Mouse (Mus musculus): ENCODE measurements around the gene 2210407C18Rik. TPM values are rescaled to one million over a fixed set of nuclear protein-coding genes. Genes with fewer than 3 reads are reported as not detected.

2210407C18Rik gene
- total RNA-seq, 4 experiments from 2014 or later: not detected

DNA sequence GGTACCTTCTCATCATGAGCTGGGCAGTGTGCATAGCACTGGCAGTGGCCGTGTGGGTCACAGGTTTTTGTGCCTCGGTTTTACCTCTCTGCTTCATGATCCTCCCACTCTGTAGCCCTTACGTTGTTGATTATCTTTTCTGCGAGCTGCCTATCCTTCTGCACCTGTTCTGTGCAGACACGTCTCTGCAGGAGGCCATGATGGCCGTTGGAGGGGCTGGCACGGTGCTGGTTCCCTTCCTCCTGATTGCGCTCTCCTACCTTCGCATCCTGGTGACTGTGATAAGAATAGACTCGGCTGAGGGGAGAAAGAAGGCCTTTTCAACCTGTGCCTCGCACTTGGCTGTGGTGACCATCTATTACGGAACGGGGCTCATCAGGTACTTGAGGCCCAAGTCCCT lies 18.0 kb downstream of the 2210407C18Rik start:
- DNase-seq: no peak

DNA sequence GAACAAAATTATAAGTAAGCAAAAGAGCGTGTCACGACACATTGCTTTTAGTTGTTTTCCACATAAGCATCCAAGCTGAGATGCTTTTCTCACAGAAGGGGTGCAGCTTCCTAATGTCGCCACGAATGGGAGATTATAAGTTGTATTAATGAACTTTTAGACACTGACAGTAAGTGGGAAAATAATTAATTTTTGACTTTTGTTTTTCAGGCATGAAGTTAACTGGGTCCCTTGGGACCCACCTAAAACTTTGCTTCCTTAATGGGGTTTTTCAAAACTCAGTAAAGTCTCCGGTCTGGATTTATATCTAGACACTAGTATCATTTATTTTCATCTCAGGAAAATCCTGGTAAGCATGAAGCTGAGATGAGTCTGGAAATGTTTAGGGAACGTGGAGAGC lies 21.1 kb downstream of the 2210407C18Rik start, which contains the start of gene Olfr324:
Gene Olfr324 (plus strand): TSS at position 301 of the 400 bp plus-strand sequence.
- no peak for DNase-seq

DNA sequence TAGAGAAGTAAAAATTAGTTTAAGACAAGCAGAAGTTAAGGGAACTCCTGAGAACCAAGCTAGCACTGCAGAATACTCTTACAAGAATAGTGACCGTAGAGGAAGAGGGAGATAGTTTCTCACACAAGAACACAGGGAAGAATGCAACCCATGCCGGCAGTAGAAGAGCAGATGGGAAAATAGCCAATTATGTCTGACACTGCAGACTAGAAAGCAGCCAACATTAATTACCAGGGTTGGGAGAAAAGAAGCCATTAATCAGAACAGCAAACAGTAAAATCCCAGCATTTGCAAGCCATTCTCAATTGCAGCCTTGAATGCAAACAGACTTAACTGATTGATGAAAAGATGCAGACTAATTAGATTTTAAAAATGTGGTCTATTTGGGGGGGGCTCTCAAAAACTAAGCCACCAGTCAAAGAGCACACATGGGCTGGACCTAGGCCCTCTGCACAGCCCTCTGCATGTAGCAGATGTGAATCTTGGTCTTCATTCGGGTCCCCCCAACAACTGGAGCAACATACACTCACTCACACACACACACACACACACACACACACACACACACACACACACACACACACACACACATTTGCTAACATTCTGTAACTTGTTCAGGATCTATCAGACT lies 27.1 kb downstream of the 2210407C18Rik start:
- no peak for DNase-seq

DNA sequence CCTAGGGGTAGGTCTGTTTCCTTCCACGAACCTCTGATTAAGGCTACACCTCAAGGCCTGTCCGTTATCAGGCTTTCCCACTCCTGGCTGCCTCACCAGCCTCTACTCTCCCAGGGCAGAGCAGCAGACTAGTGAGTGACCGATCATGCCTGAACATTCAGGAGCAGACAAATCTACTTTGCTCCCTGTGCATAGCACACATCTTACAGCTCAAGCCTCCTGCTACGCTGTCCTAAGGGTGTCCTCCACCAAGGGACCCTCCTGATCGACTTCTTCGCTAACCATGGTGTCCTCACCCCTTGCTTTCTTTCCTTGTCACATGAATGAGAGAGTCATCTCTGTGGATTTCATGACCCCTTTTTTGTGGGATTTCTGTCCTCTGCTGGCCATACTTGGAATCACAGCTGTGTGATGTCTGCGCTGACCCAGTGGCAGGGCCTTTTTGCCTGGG lies 28.0 kb downstream of the 2210407C18Rik start:
- DNase-seq: no peak

DNA sequence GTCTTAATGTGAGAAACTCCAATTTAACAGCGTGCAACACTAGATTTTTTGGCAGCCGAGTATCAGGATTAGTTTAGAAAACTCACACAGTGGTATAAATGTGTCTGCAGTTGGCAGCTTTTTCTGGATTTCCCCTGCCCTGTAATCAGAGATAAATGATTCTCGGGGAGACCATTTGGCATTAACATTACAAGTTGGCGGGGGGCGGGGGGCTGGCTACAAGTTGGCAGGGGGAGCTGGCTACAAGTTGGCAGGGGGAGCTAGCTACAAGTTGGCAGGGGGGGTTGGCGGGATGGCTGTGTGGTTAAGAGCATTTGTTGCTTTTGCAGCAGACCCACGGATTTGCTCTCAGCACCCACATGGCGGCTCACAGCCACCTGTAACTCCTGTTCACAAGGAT lies 37.2 kb downstream of the 2210407C18Rik start:
- DNase-seq: no peak

DNA sequence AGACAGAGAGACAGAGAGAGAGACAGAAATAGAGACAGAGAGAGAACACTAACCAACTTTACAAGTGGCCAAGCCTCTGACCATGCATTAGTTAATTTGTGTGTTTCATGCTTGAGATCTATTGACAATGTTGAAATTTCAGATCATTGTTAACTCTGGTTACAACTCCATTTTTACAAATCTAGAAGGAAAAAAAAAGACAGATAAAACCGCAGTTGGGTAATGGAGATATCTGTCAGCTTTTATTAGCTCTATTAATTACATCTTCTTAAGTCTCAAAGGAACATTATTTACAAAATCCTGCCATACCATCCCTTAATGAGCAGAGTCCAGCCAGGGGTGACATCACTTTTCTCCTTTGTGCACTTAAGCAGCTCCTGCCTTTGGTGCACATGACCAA lies 38.4 kb downstream of the 2210407C18Rik start, which contains the start of gene Olfr325:
Gene Olfr325 (plus strand): TSS at position 301 of the 400 bp plus-strand sequence.
- no peak for DNase-seq

DNA sequence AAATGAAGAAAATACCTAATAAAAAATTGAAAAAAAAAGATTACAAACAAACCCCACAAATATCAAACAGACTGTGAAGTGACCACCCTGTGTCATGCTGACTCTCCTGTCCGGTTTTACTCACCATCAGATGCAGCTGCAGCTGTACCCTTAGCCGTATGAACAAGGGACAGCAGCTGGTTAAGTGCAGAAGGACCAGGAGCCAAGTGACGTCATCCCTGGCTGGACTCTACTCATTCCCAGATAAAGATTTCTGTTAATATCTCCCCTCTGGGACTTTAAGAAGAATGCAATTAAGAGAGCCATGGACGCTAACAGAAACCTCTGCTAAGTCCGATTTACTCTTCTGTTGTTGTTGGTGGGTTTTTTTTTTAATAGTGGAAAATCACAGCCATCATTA lies 45.5 kb downstream of the 2210407C18Rik start, which contains the start of gene Olfr224:
Gene Olfr224 (minus strand): TSS at position 149 of the 400 bp plus-strand sequence.
- no peak for DNase-seq

Other genes with a start within 250 kb of the 2210407C18Rik start
- gene Lypd8, start 237.0 kb downstream of the 2210407C18Rik start, total RNA-seq (2022): not detected
- not detected for gene 1810065E05Rik, start 195.0 kb downstream of the 2210407C18Rik start, total RNA-seq (2022)
- gene Gm12253, start 183.5 kb downstream of the 2210407C18Rik start, total RNA-seq (2022): not detected
- not detected for gene Lypd9, start 163.2 kb downstream of the 2210407C18Rik start, total RNA-seq (2022)
- gene Olfr30, start 153.8 kb downstream of the 2210407C18Rik start, total RNA-seq (2022): not detected
- not detected for gene Olfr332, start 123.5 kb downstream of the 2210407C18Rik start, total RNA-seq (2022)
- not detected for gene Olfr331, start 113.5 kb downstream of the 2210407C18Rik start, total RNA-seq (2022)
- 1 to 10 TPM in 3 of 4 experiments, under 1 TPM in 1; 0.49 to 1.8 (median 1.5) TPM for gene Olfr330, start 81.2 kb downstream of the 2210407C18Rik start, total RNA-seq (2022)
- 1 to 10 TPM in 1 of 4 experiments, under 1 TPM in 3; 0.22 to 1.2 (median 0.71) TPM for gene Olfr329-ps, start 69.7 kb downstream of the 2210407C18Rik start, total RNA-seq (2022)
- under 1 TPM; 0.31 to 0.73 (median 0.40) TPM for gene Olfr328, start 60.4 kb downstream of the 2210407C18Rik start, total RNA-seq (2022)
- not detected for gene Olfr224, start 45.5 kb downstream of the 2210407C18Rik start, total RNA-seq (2022)
- gene Olfr325, start 38.3 kb downstream of the 2210407C18Rik start, total RNA-seq (2022): not detected
- gene Olfr324, start 21.0 kb downstream of the 2210407C18Rik start, total RNA-seq (2022): not detected
- gene Olfr323, start 14.4 kb upstream of the 2210407C18Rik start, total RNA-seq (2022): not detected
- gene Trim58, start 24.4 kb upstream of the 2210407C18Rik start, total RNA-seq (2022): not detected
- gene Olfr322, start 42.7 kb upstream of the 2210407C18Rik start, total RNA-seq (2022): not detected
- gene Olfr320, start 65.0 kb upstream of the 2210407C18Rik start, total RNA-seq (2022): not detected
- not detected for gene Olfr319, start 83.1 kb upstream of the 2210407C18Rik start, total RNA-seq (2022)
- not detected for gene Olfr318, start 107.9 kb upstream of the 2210407C18Rik start, total RNA-seq (2022)
- not detected for gene Olfr317, start 123.1 kb upstream of the 2210407C18Rik start, total RNA-seq (2022)
- not detected for gene Olfr316, start 136.7 kb upstream of the 2210407C18Rik start, total RNA-seq (2022)
- gene Olfr315, start 157.1 kb upstream of the 2210407C18Rik start, total RNA-seq (2022): not detected
- gene Olfr314, start 166.9 kb upstream of the 2210407C18Rik start, total RNA-seq (2022): not detected
- 1 to 10 TPM; 2.4 to 3.7 (median 2.9) TPM for gene Fam183b, start 185.9 kb upstream of the 2210407C18Rik start, total RNA-seq (2022)
- not detected for gene Olfr313, start 198.9 kb upstream of the 2210407C18Rik start, total RNA-seq (2022)
- gene Olfr312, start 213.2 kb upstream of the 2210407C18Rik start, total RNA-seq (2022): not detected
- not detected for gene Olfr311, start 223.2 kb upstream of the 2210407C18Rik start, total RNA-seq (2022)
- gene Gm12258, start 231.1 kb upstream of the 2210407C18Rik start, total RNA-seq (2022): 10 to 100 TPM in 2 of 4 experiments, 1 to 10 TPM in 2; 4.4 to 15.0 (median 10.3) TPM

Data from adrenal gland, adult 8-10 months (tissue).